ENCODE assay signal across 8 mouse cellular contexts in genomic region chr9:70678682-70679131, GRCm38 (mm10). TPM values are rescaled to one million over a fixed set of nuclear protein-coding genes. Genes with fewer than 3 reads are reported as not detected.
DNase-seq lines count a peak whose midpoint lies in the region; ATAC-seq lines count a peak whose summit lies in the region.

TSS of gene Adam10 (plus strand) at chr9:70678997.

- H3K4me3 ChIP-seq in hindbrain, embryonic 13.5 days, result peak within 1 kb of the TSS; percentile 91

- H3K9ac ChIP-seq in hindbrain, embryonic 13.5 days, result peak within 1 kb of the TSS; percentile 97

- DNase-seq in NIH3T3 (ENCODE audit: low read depth), result peak; percentile 99
- peak; percentile 99 to 100 for DNase-seq in cerebellum, postnatal 10 days
- DNase-seq in frontal cortex, postnatal 14 days (ENCODE audit: low spot score in 2 of 2), result peak; percentile 95 to 96
- DNase-seq in layer of hippocampus, postnatal 25 days (ENCODE audit: extremely low spot score in 1 of 2, low spot score in 1 of 2), result peak; percentile 92 to 97
- peak; percentile 99 for DNase-seq in lung, postnatal 25 days (ENCODE audit: low spot score)
- DNase-seq in retina, embryonic 14.5 days (ENCODE audit: low spot score), result peak; percentile 98
- DNase-seq in thymus, postnatal 4 days, result peak; percentile 99

- H3K27me3 ChIP-seq in hindbrain, embryonic 13.5 days, result no peaks in the 10 kb centered on the region

- peaks cover 23% of the 10 kb centered on the region for H3K4me1 ChIP-seq in hindbrain, embryonic 13.5 days (replicated peaks)

- peak; percentile 100 for ATAC-seq in hindbrain, embryonic 13.5 days (ENCODE audit: low FRiP score)

- H3K36me3 ChIP-seq in hindbrain, embryonic 13.5 days, result no peaks in the 10 kb centered on the region

- no peaks in the 10 kb centered on the region for H3K9me3 ChIP-seq in hindbrain, embryonic 13.5 days

- H3K27ac ChIP-seq in hindbrain, embryonic 13.5 days, result peak within 1 kb of the TSS; percentile 99

- under 1% methylated on average over 48 of the region's 48 CpGs for WGBS in hindbrain, embryonic 13.5 days

- peak within 1 kb of the TSS; percentile 84 for H3K4me2 ChIP-seq in hindbrain, embryonic 13.5 days

RNA-seq across cellular contexts. Expression of gene Adam10, which starts in this region (rescaled TPM):
- polyA plus RNA-seq in hindbrain, embryonic 13.5 days (2015; fragmentation: Nextera tagmentation; extraction: Ambion mirVana), result 73.4 and 74.4 TPM in 2 replicates
- total RNA-seq in layer of hippocampus, postnatal 25 days (2021), result 10 to 100 TPM; 59.7 to 65.1 TPM

Comparison
In these comparisons a context has a peak if more than half of its experiments do, and no peak if none do; other contexts are left out.
1. Peak in every context shown above with its lines: DNase-seq, ATAC-seq, H3K4me3 ChIP-seq and H3K27ac ChIP-seq.